ENCODE assay signal across 9 mouse cellular contexts in the genomic region with DNA sequence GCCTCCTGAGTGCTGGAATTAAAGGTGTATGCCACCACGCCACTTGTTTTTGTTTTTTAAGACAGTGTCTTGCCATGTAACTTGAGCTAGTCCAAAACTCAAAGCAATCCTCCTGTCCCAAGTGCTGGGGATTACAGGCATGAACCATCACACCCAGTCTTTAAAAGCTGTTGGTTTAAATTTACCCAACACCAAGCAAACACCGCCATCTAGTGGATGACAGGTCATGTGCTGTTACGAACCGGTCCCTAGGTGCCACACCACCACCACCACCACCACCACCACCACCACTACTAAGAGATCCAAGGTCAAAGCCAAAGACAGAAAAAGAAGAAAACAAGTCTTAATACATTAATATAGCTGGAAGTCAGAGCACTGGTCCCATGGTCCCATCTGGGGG. TPM values are rescaled to one million over a fixed set of nuclear protein-coding genes. Genes with fewer than 3 reads are reported as not detected.
DNase-seq lines count a peak whose midpoint lies in the region; ATAC-seq lines count a peak whose summit lies in the region.
"Had no signal": no experiment of that assay in that cellular context is flagged by ENCODE, and none has a peak within 500 bp of the region (broad histone marks: within the 10 kb centered on the region; RNA-seq: fewer than 3 reads in every experiment).

No protein-coding gene starts in this region.

- H3K9me3 ChIP-seq in kidney, embryonic 15.5 days (replicated peaks), result no peaks in the 10 kb centered on the region

- H3K27me3 ChIP-seq in kidney, embryonic 15.5 days, result no peaks in the 10 kb centered on the region

- peak; percentile 36 for DNase-seq in kidney, adult 11 months
- peak; percentile 54 for DNase-seq in MEL-GATA-1-ER (ENCODE audit: extremely low read depth, low read depth)
- DNase-seq in cerebellum, adult 18-20 months, result peak; percentile 85 to 87
- DNase-seq in gastrocnemius, postnatal 10 days, result peak; percentile 72
- DNase-seq in layer of hippocampus, adult 9-10 months (ENCODE audit: low spot score), result peak; percentile 36
- peak; percentile 66 to 82 for DNase-seq in spleen, postnatal 4 days (ENCODE audit: low spot score in 2 of 2)

- H3K4me3 ChIP-seq in kidney, embryonic 15.5 days (replicated peaks), result no peak overlapping the region
- H3K4me3 ChIP-seq: myocyte had no signal

- no peak for ATAC-seq in kidney, embryonic 15.5 days (replicated peaks; ENCODE audit: low FRiP score)
- ATAC-seq in megakaryocyte progenitor cell, adult 5-6 weeks (replicated peaks; ENCODE audit: poor library complexity), result peak; percentile 95

- no peak overlapping the region for H3K27ac ChIP-seq in kidney, embryonic 15.5 days

- peaks cover 13% of the 10 kb centered on the region for H3K4me1 ChIP-seq in kidney, embryonic 15.5 days

- no peaks in the 10 kb centered on the region for H3K36me3 ChIP-seq in kidney, embryonic 15.5 days

- 23% methylated on average over 4 of the region's 4 CpGs for WGBS in kidney, embryonic 15.5 days

- H3K4me2 ChIP-seq in kidney, embryonic 15.5 days, result no peak overlapping the region

- H3K9ac ChIP-seq in kidney, embryonic 15.5 days, result no peak overlapping the region

RNA-seq across cellular contexts. Expression of gene Rai1, which starts 28.0 kb away (rescaled TPM):
- polyA plus RNA-seq in kidney, embryonic 15.5 days (2015; fragmentation: Nextera tagmentation; extraction: Ambion mirVana), result 21.4 and 23.4 TPM in 2 replicates
- total RNA-seq in gastrocnemius, postnatal 10 days (2021), result 10 to 100 TPM; 27.7 to 37.6 TPM
- 26.8 and 35.7 TPM in 2 replicates for total RNA-seq in megakaryocyte progenitor cell, adult 5-6 weeks (2015)
- total RNA-seq in megakaryocyte progenitor cell, adult 5-6 weeks (2017), result 10.8 and 11.7 TPM in 2 replicates

RNA-seq across cellular contexts. Expression of gene Pemt, which starts 30.5 kb away (rescaled TPM):
- polyA plus RNA-seq in kidney, embryonic 15.5 days (2015; fragmentation: Nextera tagmentation; extraction: Ambion mirVana), result 12.6 and 13.0 TPM in 2 replicates
- 1 to 10 TPM; 3.0 to 4.0 TPM for total RNA-seq in gastrocnemius, postnatal 10 days (2021)
- 14.2 and 20.6 TPM in 2 replicates for total RNA-seq in megakaryocyte progenitor cell, adult 5-6 weeks (2015)
- 4.3 and 7.7 TPM in 2 replicates for total RNA-seq in megakaryocyte progenitor cell, adult 5-6 weeks (2017)

Comparison
In these comparisons a context has a peak if more than half of its experiments do, and no peak if none do; other contexts are left out.
1. DNase-seq: peak in every context shown above with its lines; median percentile 86 in cerebellum, adult 18-20 months; 74 in spleen, postnatal 4 days; 72 in gastrocnemius, postnatal 10 days; 54 in MEL-GATA-1-ER; 36 in kidney, adult 11 months; 36 in layer of hippocampus, adult 9-10 months.